Mouse (Mus musculus): ENCODE results near the gene Dnajb4. TPM values are rescaled to one million over a fixed set of nuclear protein-coding genes. Genes with fewer than 3 reads are reported as not detected.
"Not testable (repeated sequence)": the region's sequence is repeated elsewhere in the genome, so short reads cannot be mapped to it uniquely, and the experiment has no call there.

Gene Dnajb4
- polyA plus RNA-seq, 1 experiment from 2014 or later: 40.0 TPM

GRCm38 (mm10) chr3:152201651-152202050 lies 8.5 kb downstream of the Dnajb4 start:
- no peak for DNase-seq (ENCODE audit: low spot score)
- no peaks in the 10 kb centered on the region for H3K36me3 ChIP-seq (replicated peaks; ENCODE audit: control insufficient read depth, insufficient read depth)
- H3K27ac ChIP-seq: no peak overlapping the region
- 83% methylated on average over 2 of the region's 2 CpGs for WGBS
- no peak for ATAC-seq (ENCODE audit: low FRiP score)
- no peak overlapping the region for H3K4me3 ChIP-seq (replicated peaks; ENCODE audit: low read length)
- H3K9me3 ChIP-seq (ENCODE audit: control insufficient read depth, low read length): no peaks in the 10 kb centered on the region
- H3K9ac ChIP-seq: no peak overlapping the region
- no peaks in the 10 kb centered on the region for H3K27me3 ChIP-seq (ENCODE audit: control insufficient read depth, insufficient read depth, low read length)
- no peak overlapping the region for H3K4me2 ChIP-seq (replicated peaks)
- no peaks in the 10 kb centered on the region for H3K4me1 ChIP-seq (replicated peaks; ENCODE audit: control insufficient read depth, insufficient read depth, low read length)

GRCm38 (mm10) chr3:152201181-152201580 lies 8.9 kb downstream of the Dnajb4 start:
- no peak for ATAC-seq (ENCODE audit: low FRiP score)
- no peak for DNase-seq (ENCODE audit: low spot score)
- Histone ChIP-seq H3K4me1 (replicated peaks; ENCODE audit: control insufficient read depth, insufficient read depth, low read length) (no peaks in the 10 kb centered on the region), H3K4me2 (replicated peaks) (no peak overlapping the region), H3K9ac (no peak overlapping the region), H3K36me3 (replicated peaks; ENCODE audit: control insufficient read depth, insufficient read depth) (no peaks in the 10 kb centered on the region), H3K27me3 (ENCODE audit: control insufficient read depth, insufficient read depth, low read length) (no peaks in the 10 kb centered on the region), H3K4me3 (replicated peaks; ENCODE audit: low read length) (no peak overlapping the region), H3K9me3 (ENCODE audit: control insufficient read depth, low read length) (no peaks in the 10 kb centered on the region), H3K27ac (no peak overlapping the region)
- 91% methylated on average over 3 of the region's 3 CpGs for WGBS

GRCm38 (mm10) chr3:152199125-152199524 lies 11.0 kb downstream of the Dnajb4 start:
- Histone ChIP-seq H3K27me3 (ENCODE audit: control insufficient read depth, insufficient read depth, low read length) (no peaks in the 10 kb centered on the region), H3K9ac (no peak overlapping the region), H3K4me2 (replicated peaks) (no peak overlapping the region), H3K9me3 (ENCODE audit: control insufficient read depth, low read length) (no peaks in the 10 kb centered on the region), H3K4me3 (replicated peaks; ENCODE audit: low read length) (no peak overlapping the region), H3K4me1 (replicated peaks; ENCODE audit: control insufficient read depth, insufficient read depth, low read length) (0 out of 2 replicates have a peak, but pooled peaks cover 3% of the 10 kb centered on the region), H3K36me3 (replicated peaks; ENCODE audit: control insufficient read depth, insufficient read depth) (no peaks in the 10 kb centered on the region), H3K27ac (no peak overlapping the region)
- no peak for DNase-seq (ENCODE audit: low spot score)
- 50% methylated on average over 3 of the region's 3 CpGs for whole genome bisulfite sequencing
- no peak for ATAC-seq (ENCODE audit: low FRiP score)

- H3K27me3 ChIP-seq (ENCODE audit: control insufficient read depth, insufficient read depth, low read length); H3K36me3 ChIP-seq (replicated peaks; ENCODE audit: control insufficient read depth, insufficient read depth); H3K27ac ChIP-seq; H3K9ac ChIP-seq; H3K4me3 ChIP-seq (replicated peaks; ENCODE audit: low read length); DNase-seq (ENCODE audit: low spot score); H3K4me1 ChIP-seq (replicated peaks; ENCODE audit: control insufficient read depth, insufficient read depth, low read length); H3K9me3 ChIP-seq (ENCODE audit: control insufficient read depth, low read length); ATAC-seq (ENCODE audit: low FRiP score); H3K4me2 ChIP-seq (replicated peaks): not testable (repeated sequence)
- WGBS: 32% methylated on average over 2 of the region's 2 CpGs
These were observed 12.9 kb downstream of the Dnajb4 start for GRCm38 (mm10) chr3:152197246-152197645.

GRCm38 (mm10) chr3:152193635-152194097 lies 16.4 kb downstream of the Dnajb4 start:
- H3K36me3 ChIP-seq (replicated peaks; ENCODE audit: control insufficient read depth, insufficient read depth): no peaks in the 10 kb centered on the region
- DNase-seq (ENCODE audit: low spot score) (peak; percentile 93), ATAC-seq (ENCODE audit: low FRiP score) (peak; percentile 99)
- H3K9me3 ChIP-seq (ENCODE audit: control insufficient read depth, low read length): no peaks in the 10 kb centered on the region
- WGBS: 1% methylated on average over 17 of the region's 17 CpGs
- H3K4me2 ChIP-seq (replicated peaks): peak overlapping the region; percentile 67
- H3K4me1 ChIP-seq (replicated peaks; ENCODE audit: control insufficient read depth, insufficient read depth, low read length): peaks cover 23% of the 10 kb centered on the region
- H3K27me3 ChIP-seq (ENCODE audit: control insufficient read depth, insufficient read depth, low read length): no peaks in the 10 kb centered on the region
- peak overlapping the region; percentile 40 for H3K4me3 ChIP-seq (replicated peaks; ENCODE audit: low read length)
- H3K27ac ChIP-seq: peak overlapping the region; percentile 72
- H3K9ac ChIP-seq: peak overlapping the region; percentile 78

- Histone ChIP-seq H3K27me3 (ENCODE audit: control insufficient read depth, insufficient read depth, low read length) (no peaks in the 10 kb centered on the region), H3K9ac (peak overlapping the region; percentile 78), H3K4me2 (replicated peaks) (peak overlapping the region; percentile 67), H3K4me3 (replicated peaks; ENCODE audit: low read length) (peak overlapping the region; percentile 40), H3K9me3 (ENCODE audit: control insufficient read depth, low read length) (no peaks in the 10 kb centered on the region), H3K4me1 (replicated peaks; ENCODE audit: control insufficient read depth, insufficient read depth, low read length) (peaks cover 23% of the 10 kb centered on the region), H3K27ac (peak overlapping the region; percentile 72), H3K36me3 (replicated peaks; ENCODE audit: control insufficient read depth, insufficient read depth) (no peaks in the 10 kb centered on the region)
- 11% methylated on average over 7 of the region's 7 CpGs for WGBS
- DNase-seq (ENCODE audit: low spot score) (no peak), ATAC-seq (ENCODE audit: low FRiP score) (no peak)
These were observed 16.9 kb downstream of the Dnajb4 start for GRCm38 (mm10) chr3:152193177-152193576.

- Histone ChIP-seq H3K27ac (peak overlapping the region; percentile 40), H3K27me3 (ENCODE audit: control insufficient read depth, insufficient read depth, low read length) (no peaks in the 10 kb centered on the region), H3K4me1 (replicated peaks; ENCODE audit: control insufficient read depth, insufficient read depth, low read length) (peaks cover 23% of the 10 kb centered on the region), H3K9ac (peak overlapping the region; percentile 47), H3K36me3 (replicated peaks; ENCODE audit: control insufficient read depth, insufficient read depth) (no peaks in the 10 kb centered on the region), H3K4me3 (replicated peaks; ENCODE audit: low read length) (peak overlapping the region; percentile 40), H3K9me3 (ENCODE audit: control insufficient read depth, low read length) (no peaks in the 10 kb centered on the region), H3K4me2 (replicated peaks) (peak overlapping the region; percentile 58)
- DNase-seq (ENCODE audit: low spot score): peak; percentile 58
- no peak for ATAC-seq (ENCODE audit: low FRiP score)
- 44% methylated on average over 10 of the region's 11 CpGs for WGBS
These were observed 17.7 kb downstream of the Dnajb4 start for GRCm38 (mm10) chr3:152192238-152192931.

GRCm38 (mm10) chr3:152191791-152192237 lies 18.3 kb downstream of the Dnajb4 start:
- H3K4me2 ChIP-seq (replicated peaks): peak overlapping the region; percentile 58
- peak overlapping the region; percentile 40 for H3K4me3 ChIP-seq (replicated peaks; ENCODE audit: low read length)
- DNase-seq (ENCODE audit: low spot score): no peak
- H3K9me3 ChIP-seq (ENCODE audit: control insufficient read depth, low read length): no peaks in the 10 kb centered on the region
- WGBS: 40% methylated on average over 6 of the region's 6 CpGs
- no peaks in the 10 kb centered on the region for H3K27me3 ChIP-seq (ENCODE audit: control insufficient read depth, insufficient read depth, low read length)
- H3K27ac ChIP-seq: peak overlapping the region; percentile 40
- no peaks in the 10 kb centered on the region for H3K36me3 ChIP-seq (replicated peaks; ENCODE audit: control insufficient read depth, insufficient read depth)
- ATAC-seq (ENCODE audit: low FRiP score): peak; percentile 46; the same call in 1 of the 2 replicates
- peaks cover 23% of the 10 kb centered on the region for H3K4me1 ChIP-seq (replicated peaks; ENCODE audit: control insufficient read depth, insufficient read depth, low read length)
- peak overlapping the region; percentile 47; the same call in 1 of the 2 replicates for H3K9ac ChIP-seq

- H3K9ac ChIP-seq: no peak overlapping the region
- no peak overlapping the region for H3K27ac ChIP-seq
- H3K9me3 ChIP-seq (ENCODE audit: control insufficient read depth, low read length): no peaks in the 10 kb centered on the region
- no peak overlapping the region for H3K4me3 ChIP-seq (replicated peaks; ENCODE audit: low read length)
- DNase-seq (ENCODE audit: low spot score) (no peak), ATAC-seq (ENCODE audit: low FRiP score) (no peak)
- no peaks in the 10 kb centered on the region for H3K27me3 ChIP-seq (ENCODE audit: control insufficient read depth, insufficient read depth, low read length)
- peaks cover 5% of the 10 kb centered on the region; the same call in 1 of the 2 replicates for H3K36me3 ChIP-seq (replicated peaks; ENCODE audit: control insufficient read depth, insufficient read depth)
- peak overlapping the region; percentile 58 for H3K4me2 ChIP-seq (replicated peaks)
- 88% methylated on average over 9 of the region's 9 CpGs for WGBS
- peaks cover 23% of the 10 kb centered on the region for H3K4me1 ChIP-seq (replicated peaks; ENCODE audit: control insufficient read depth, insufficient read depth, low read length)
These were observed 19.2 kb downstream of the Dnajb4 start for GRCm38 (mm10) chr3:152190679-152191477.
